Mouse (Mus musculus) CH12F3 (cell line): ENCODE data around the gene Dthd1.

Experiments used
- in situ Hi-C: fragments of 300-500 bp; cut with MboI; formaldehyde crosslinking; loops from 2 replicates; pipeline ENCODE4 v1.14.3; 2020; ENCODE audit warnings: low sequenced_read_pairs

The Dthd1 gene

DNA sequence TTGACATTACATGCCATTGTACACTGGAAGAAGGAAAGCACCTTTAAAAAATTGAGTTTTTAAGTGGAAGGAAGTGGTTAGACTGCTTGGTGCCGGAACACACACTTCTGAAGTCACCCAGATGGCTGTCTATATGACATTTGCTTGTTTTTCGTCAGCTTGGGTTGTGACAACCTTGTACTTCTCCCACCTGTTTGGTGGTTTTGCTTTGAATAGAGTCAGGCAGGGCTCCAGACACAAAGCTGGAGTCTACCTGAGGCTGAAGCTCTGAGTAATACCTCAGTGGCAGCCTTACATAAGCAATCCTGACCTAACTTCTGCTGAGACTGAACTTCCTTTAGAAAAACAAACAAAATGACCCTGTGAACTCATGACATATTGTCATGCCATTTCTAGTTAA lies 44.7 kb downstream of the Dthd1 start:
- in situ Hi-C loops, result no loop called here

DNA sequence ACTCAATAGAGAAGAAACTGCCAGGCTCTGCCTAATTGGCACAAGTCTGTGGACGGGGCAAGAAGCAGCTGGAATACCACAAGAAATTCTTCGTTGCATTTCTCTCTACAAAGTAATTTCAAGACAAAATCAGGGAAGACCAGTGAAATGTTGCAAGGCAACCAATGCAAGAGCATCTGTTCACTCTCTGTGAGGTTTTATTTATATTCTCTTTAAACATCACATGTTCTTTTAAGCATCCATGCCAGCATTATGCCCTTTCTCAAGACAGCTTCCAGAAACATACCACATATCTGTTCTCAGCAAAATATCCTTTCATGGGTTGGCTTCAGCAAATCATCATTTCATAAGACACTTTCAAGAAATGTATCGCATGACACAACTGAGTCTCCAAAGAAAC lies 50.7 kb downstream of the Dthd1 start:
- in situ Hi-C loops, result no loop called here

- in situ Hi-C loops, result no loop called here
These were observed 53.4 kb downstream of the Dthd1 start for GRCm38 (mm10) chr5:62867003-62867402.

GRCm38 (mm10) chr5:62879530-62879929 lies 65.9 kb downstream of the Dthd1 start:
- in situ Hi-C loops, result no loop called here

GRCm38 (mm10) chr5:62895326-62895725 lies 81.7 kb downstream of the Dthd1 start:
- in situ Hi-C loops, result no loop called here

DNA sequence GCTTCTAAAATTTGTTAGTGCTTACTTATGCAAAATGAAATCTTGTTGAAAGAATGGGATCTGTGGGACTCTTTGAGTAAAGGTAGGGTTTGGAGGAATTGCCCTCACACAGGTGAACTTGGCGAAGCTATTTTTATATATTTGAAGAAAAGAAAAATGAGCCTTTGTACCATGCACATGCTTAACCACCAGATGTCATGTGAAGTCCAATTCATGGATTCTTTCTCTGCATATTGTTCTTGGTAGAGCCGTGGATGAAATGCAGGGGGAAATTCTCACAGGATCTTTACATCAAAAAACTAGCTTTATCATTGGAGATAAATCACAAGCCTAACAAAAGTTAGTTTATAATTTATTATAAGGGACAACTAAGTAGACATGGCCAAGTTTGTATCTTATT lies 93.3 kb downstream of the Dthd1 start:
- in situ Hi-C loops, result no loop called here

- in situ Hi-C loops, result no loop called here
These were observed 95.5 kb downstream of the Dthd1 start for GRCm38 (mm10) chr5:62909074-62909473.

GRCm38 (mm10) chr5:62924616-62925015 lies 111.0 kb downstream of the Dthd1 start:
- in situ Hi-C loops, result no loop called here
